8 mouse cellular contexts compared by ENCODE assay signal in genomic region chr11:84525421-84526274, GRCm38 (mm10). TPM values are rescaled to one million over a fixed set of nuclear protein-coding genes. Genes with fewer than 3 reads are reported as not detected.
DNase-seq lines count a peak whose midpoint lies in the region; ATAC-seq and TF ChIP-seq lines count a peak whose summit lies in the region.

Gene Lhx1, minus strand, starts transcription at chr11:84525535.

- no peaks in the 10 kb centered on the region for H3K36me3 ChIP-seq in forebrain, postnatal 0 days (ENCODE audit: insufficient read depth)
- H3K36me3 ChIP-seq in kidney, embryonic 16.5 days (ENCODE audit: insufficient read depth, low read length), result no peaks in the 10 kb centered on the region

- peak within 1 kb of the TSS; percentile 51 for H3K4me2 ChIP-seq in forebrain, postnatal 0 days (ENCODE audit: low read depth)
- peak within 1 kb of the TSS; percentile 53 for H3K4me2 ChIP-seq in kidney, embryonic 16.5 days (replicated peaks; ENCODE audit: low read depth, low read length)

- H3K9me3 ChIP-seq in forebrain, postnatal 0 days (ENCODE audit: low read length), result no peaks in the 10 kb centered on the region
- no peaks in the 10 kb centered on the region for H3K9me3 ChIP-seq in kidney, embryonic 16.5 days (ENCODE audit: low read length)

- no peak for TF ChIP-seq CTCF in left cerebral cortex, adult 2 months (IDR thresholded peaks at IDR 0.05)
- TF ChIP-seq CTCF in forebrain, postnatal 0 days (IDR thresholded peaks at IDR 0.05; ENCODE audit: low read depth), result no peak

- peaks cover 95% of the 10 kb centered on the region for H3K27me3 ChIP-seq in forebrain, postnatal 0 days (ENCODE audit: insufficient read depth, low read length)
- peaks cover 94% of the 10 kb centered on the region for H3K27me3 ChIP-seq in kidney, embryonic 16.5 days (ENCODE audit: insufficient read depth, low read length)

- peaks cover 10% of the 10 kb centered on the region for H3K4me1 ChIP-seq in forebrain, postnatal 0 days (ENCODE audit: insufficient read depth)
- peaks cover 36% of the 10 kb centered on the region for H3K4me1 ChIP-seq in kidney, embryonic 16.5 days (ENCODE audit: insufficient read depth, low read length)

- DNase-seq in left cerebral cortex, postnatal 4 days, result peak; percentile 96
- no peak for DNase-seq in left cerebral cortex, adult 2 months (ENCODE audit: extremely low spot score in 1 of 2, low spot score in 2 of 2)
- peak; percentile 94 for DNase-seq in cerebellum, adult 11-12 months
- peak; percentile 60 for DNase-seq in forebrain, postnatal 0 days
- peak; percentile 24 for DNase-seq in naive thymus-derived CD4-positive, alpha-beta T cell, adult 2 months (ENCODE audit: low read depth)
- no peak for DNase-seq in right cerebral cortex, postnatal 14 days

- H3K27ac ChIP-seq in left cerebral cortex, adult 2 months, result no peak within 1 kb of the TSS
- H3K27ac ChIP-seq in forebrain, postnatal 0 days (ENCODE audit: low read depth, low read length), result no peak within 1 kb of the TSS
- H3K27ac ChIP-seq in kidney, embryonic 16.5 days (ENCODE audit: low read length), result peak within 1 kb of the TSS; percentile 76

- under 1% methylated on average over 64 of the region's 64 CpGs for WGBS in forebrain, postnatal 0 days
- WGBS in kidney, embryonic 16.5 days, result under 1% methylated on average over 64 of the region's 64 CpGs

- peak within 1 kb of the TSS; percentile 10; the same call in 1 of the 2 replicates for H3K9ac ChIP-seq in forebrain, postnatal 0 days
- H3K9ac ChIP-seq in kidney, embryonic 16.5 days (replicated peaks; ENCODE audit: low read length), result peak within 1 kb of the TSS; percentile 65

- no peak within 1 kb of the TSS for H3K4me3 ChIP-seq in left cerebral cortex, adult 2 months
- H3K4me3 ChIP-seq in forebrain, postnatal 0 days (ENCODE audit: low read depth, low read length), result peak within 1 kb of the TSS; percentile 32
- H3K4me3 ChIP-seq in kidney, embryonic 16.5 days (ENCODE audit: low read length), result peak within 1 kb of the TSS; percentile 51

- ATAC-seq in forebrain, postnatal 0 days, result peak; percentile 42; the same call in 1 of the 2 replicates
- ATAC-seq in kidney, embryonic 16.5 days (ENCODE audit: low FRiP score, low TSS enrichment), result peak; percentile 80
- ATAC-seq in erythroid progenitor cell, adult 5-6 weeks (replicated peaks; ENCODE audit: low FRiP score, poor library complexity, severe bottlenecking), result no peak

- intact Hi-C loops in left cerebral cortex, postnatal 4 days (cut with DNase I), result loop anchor here (10.0 kb wide), 2 partner anchors 119 to 269 kb away; no protein-coding TSS in a partner anchor
- intact Hi-C loops in left cerebral cortex, adult 2 months (cut with DNase I), result loop anchor here (5.0 kb wide), 1 partner anchor 1362 kb away; the partner anchor contains the start of gene Tbx4

RNA-seq across cellular contexts. Expression of gene Lhx1, which starts in this region (rescaled TPM):
- total RNA-seq in left cerebral cortex, postnatal 4 days (2021), result 1 to 10 TPM; 1.5 to 1.6 TPM
- total RNA-seq in left cerebral cortex, adult 2 months (2021), result under 1 TPM in 1 of 2 experiments, not detected in 1; 0.09 TPM
- 2.4 and 7.9 TPM in 2 replicates for total RNA-seq in forebrain, postnatal 0 days (2014; rRNA removed)
- polyA plus RNA-seq in forebrain, postnatal 0 days (2015; fragmentation: Nextera tagmentation; extraction: Ambion mirVana), result 2.5 and 5.3 TPM in 2 replicates
- polyA plus RNA-seq in kidney, embryonic 16.5 days (2015; fragmentation: Nextera tagmentation; extraction: Ambion mirVana), result 31.2 and 35.0 TPM in 2 replicates
- total RNA-seq in erythroid progenitor cell, adult 5-6 weeks (2015; ENCODE audit: low replicate concordance), result not detected in 2 replicates
- total RNA-seq in erythroid progenitor cell, adult 5-6 weeks (2017; ENCODE audit: low replicate concordance), result not detected in 2 replicates

Comparison
In these comparisons a context has a peak if more than half of its experiments do, and no peak if none do; other contexts are left out.
1. DNase-seq: peak in left cerebral cortex, postnatal 4 days (single experiment), cerebellum, adult 11-12 months (single experiment), forebrain, postnatal 0 days (single experiment) and naive thymus-derived CD4-positive, alpha-beta T cell, adult 2 months (single experiment); none in left cerebral cortex, adult 2 months (0 of 2) and right cerebral cortex, postnatal 14 days (single experiment).